Mouse (Mus musculus) neural tube, embryonic 12.5 days (tissue): ENCODE data around the gene Arhgap5. TPM values are rescaled to one million over a fixed set of nuclear protein-coding genes. Genes with fewer than 3 reads are reported as not detected.

Source experiments
- ATAC-seq: fragments of 200-750 bp; cut with Nextera tagmentation; 2 replicates; pipeline ENCODE4 v1.8.0; 2017; ENCODE audit warnings: low read depth, mild to moderate bottlenecking, moderate TSS enrichment, moderate library complexity; ENCODE audit not compliant: low FRiP score
- H3K27ac ChIP-seq: fragments of 300-500 bp; sonication (generic); 2 replicates; pipeline ENCODE4 v1.5.1; 2016
- H3K27me3 ChIP-seq: fragments of 300-500 bp; sonication (generic); replicated peaks from 2 replicates; pipeline ENCODE4 v1.6.1; 2016; ENCODE audit warnings: mild to moderate bottlenecking
- H3K36me3 ChIP-seq: fragments of 300-500 bp; sonication (generic); 2 replicates; pipeline ENCODE4 v1.6.1; 2016; ENCODE audit warnings: mild to moderate bottlenecking
- H3K4me1 ChIP-seq: fragments of 300-500 bp; sonication (generic); 2 replicates; pipeline ENCODE4 v1.6.1; 2016
- H3K4me2 ChIP-seq: fragments of 300-500 bp; sonication (generic); replicated peaks from 2 replicates; pipeline ENCODE4 v1.6.1; 2016; ENCODE audit warnings: mild to moderate bottlenecking
- H3K4me3 ChIP-seq: fragments of 300-500 bp; sonication (generic); 2 replicates; pipeline ENCODE4 v1.5.1; 2016
- H3K9ac ChIP-seq: fragments of 300-500 bp; sonication (generic); 2 replicates; pipeline ENCODE4 v1.6.1; 2016; ENCODE audit warnings: mild to moderate bottlenecking
- H3K9me3 ChIP-seq: fragments of 300-500 bp; sonication (generic); 2 replicates; pipeline ENCODE4 v1.6.1; 2016; ENCODE audit warnings: mild to moderate bottlenecking
- WGBS: fragments of 180-500 bp; shearing (Covaris S2); methylation state at CpG from one replicate; pipeline ENCODE4 v1.1.7; 2016; 5-methylcytosine and 5-hydroxymethylcytosine counted together
- polyA plus RNA-seq: library from polyadenylated mRNA; unstranded; fragments of >200 nt; fragmentation: Nextera tagmentation; extraction: Ambion mirVana; gene quantifications from 2 replicates; pipeline ENCODE4 v1.2.1, GENCODE M21; 2016

Arhgap5 gene
- polyA plus RNA-seq, 1 experiment from 2014 or later, result 45.3 TPM

GRCm38 (mm10) chr12:52493281-52493681 is 10.5 kb upstream of the Arhgap5 start:
- Histone ChIP-seq H3K9ac (no peak overlapping the region), H3K4me3 (no peak overlapping the region), H3K9me3 (no peaks in the 10 kb centered on the region), H3K4me2 (no peak overlapping the region), H3K27ac (no peak overlapping the region), H3K4me1 (peaks cover 4% of the 10 kb centered on the region), H3K27me3 (no peaks in the 10 kb centered on the region), H3K36me3 (no peaks in the 10 kb centered on the region)
- WGBS, result 79% methylated on average over 6 of the region's 6 CpGs
- ATAC-seq, result no peak

- no peak for ATAC-seq
- 85% methylated on average over 3 of the region's 3 CpGs for WGBS
- Histone ChIP-seq H3K4me2 (no peak overlapping the region), H3K4me1 (no peaks in the 10 kb centered on the region), H3K36me3 (no peaks in the 10 kb centered on the region), H3K9me3 (no peaks in the 10 kb centered on the region), H3K4me3 (no peak overlapping the region), H3K27ac (no peak overlapping the region), H3K9ac (no peak overlapping the region), H3K27me3 (no peaks in the 10 kb centered on the region)
Measured at GRCm38 (mm10) chr12:52497209-52497608, 6.6 kb upstream of the Arhgap5 start.

- no peak overlapping the region for H3K27ac ChIP-seq
- no peak overlapping the region for H3K9ac ChIP-seq
- H3K27me3 ChIP-seq, result no peaks in the 10 kb centered on the region
- no peaks in the 10 kb centered on the region for H3K9me3 ChIP-seq
- WGBS, result 87% methylated on average over 8 of the region's 8 CpGs
- no peak overlapping the region for H3K4me3 ChIP-seq
- H3K4me1 ChIP-seq, result peaks cover 8% of the 10 kb centered on the region; the same call in 1 of the 2 replicates
- no peaks in the 10 kb centered on the region for H3K36me3 ChIP-seq
- H3K4me2 ChIP-seq, result no peak overlapping the region
- ATAC-seq, result no peak
Measured at GRCm38 (mm10) chr12:52500915-52501833, 2.6 kb upstream of the Arhgap5 start.

- Histone ChIP-seq H3K9ac (no peak overlapping the region), H3K36me3 (no peaks in the 10 kb centered on the region), H3K4me3 (no peak overlapping the region), H3K4me2 (no peak overlapping the region), H3K27ac (no peak overlapping the region), H3K9me3 (no peaks in the 10 kb centered on the region), H3K4me1 (peaks cover 8% of the 10 kb centered on the region; the same call in 1 of the 2 replicates), H3K27me3 (no peaks in the 10 kb centered on the region)
- WGBS, result 62% methylated on average over 3 of the region's 3 CpGs
- no peak for ATAC-seq
Measured at GRCm38 (mm10) chr12:52502161-52502560, 1.6 kb upstream of the Arhgap5 start.

GRCm38 (mm10) chr12:52503131-52503455 is 679 bp upstream of the Arhgap5 start:
- H3K27ac ChIP-seq, result peak overlapping the region; percentile 78
- H3K4me1 ChIP-seq, result peaks cover 8% of the 10 kb centered on the region; the same call in 1 of the 2 replicates
- H3K36me3 ChIP-seq, result no peaks in the 10 kb centered on the region
- no peaks in the 10 kb centered on the region for H3K9me3 ChIP-seq
- peak overlapping the region; percentile 70 for H3K4me2 ChIP-seq
- WGBS, result under 1% methylated on average over 13 of the region's 13 CpGs
- H3K27me3 ChIP-seq, result no peaks in the 10 kb centered on the region
- peak; percentile 45 for ATAC-seq
- H3K9ac ChIP-seq, result peak overlapping the region; percentile 38
- peak overlapping the region; percentile 88 for H3K4me3 ChIP-seq

GRCm38 (mm10) chr12:52504331-52505181 is 784 bp downstream of the Arhgap5 start:
- under 1% methylated on average over 67 of the region's 78 CpGs for WGBS
- H3K9me3 ChIP-seq, result no peaks in the 10 kb centered on the region
- ATAC-seq, result peak; percentile 35

GRCm38 (mm10) chr12:52524699-52525098 is 20.9 kb downstream of the Arhgap5 start:
- Histone ChIP-seq H3K36me3 (no peaks in the 10 kb centered on the region), H3K4me1 (no peaks in the 10 kb centered on the region), H3K27me3 (no peaks in the 10 kb centered on the region), H3K27ac (no peak overlapping the region), H3K4me3 (no peak overlapping the region), H3K9ac (no peak overlapping the region), H3K9me3 (no peaks in the 10 kb centered on the region), H3K4me2 (no peak overlapping the region)
- WGBS, result 94% methylated on average over 2 of the region's 2 CpGs
- ATAC-seq, result no peak

More at GRCm38 (mm10) chr12:52504331-52505181, 784 bp downstream of the Arhgap5 start:
- Histone ChIP-seq H3K4me3 (peak overlapping the region; percentile 88), H3K27me3 (no peaks in the 10 kb centered on the region), H3K4me2 (peak overlapping the region; percentile 70), H3K36me3 (no peaks in the 10 kb centered on the region), H3K4me1 (peaks cover 8% of the 10 kb centered on the region; the same call in 1 of the 2 replicates), H3K27ac (peak overlapping the region; percentile 98), H3K9ac (peak overlapping the region; percentile 96)

GRCm38 (mm10) chr12:52525486-52525885 is 21.7 kb downstream of the Arhgap5 start:
- Histone ChIP-seq H3K4me1 (no peaks in the 10 kb centered on the region), H3K27me3 (no peaks in the 10 kb centered on the region), H3K9ac (no peak overlapping the region), H3K36me3 (no peaks in the 10 kb centered on the region), H3K9me3 (no peaks in the 10 kb centered on the region), H3K27ac (no peak overlapping the region), H3K4me3 (no peak overlapping the region), H3K4me2 (no peak overlapping the region)
- no peak for ATAC-seq
- 94% methylated on average over 1 of the region's 1 CpGs for WGBS

GRCm38 (mm10) chr12:52529740-52530139 is 26.0 kb downstream of the Arhgap5 start:
- H3K9me3 ChIP-seq, result no peaks in the 10 kb centered on the region
- no peak overlapping the region for H3K4me2 ChIP-seq
- H3K27ac ChIP-seq, result no peak overlapping the region
- no peak overlapping the region for H3K9ac ChIP-seq
- H3K4me1 ChIP-seq, result no peaks in the 10 kb centered on the region
- H3K36me3 ChIP-seq, result no peaks in the 10 kb centered on the region
- H3K27me3 ChIP-seq, result no peaks in the 10 kb centered on the region
- 96% methylated on average over 3 of the region's 3 CpGs for WGBS
- ATAC-seq, result no peak
- H3K4me3 ChIP-seq, result no peak overlapping the region

- Histone ChIP-seq H3K4me3 (no peak overlapping the region), H3K9ac (no peak overlapping the region), H3K9me3 (no peaks in the 10 kb centered on the region), H3K27ac (no peak overlapping the region), H3K36me3 (no peaks in the 10 kb centered on the region), H3K4me1 (no peaks in the 10 kb centered on the region), H3K4me2 (no peak overlapping the region), H3K27me3 (no peaks in the 10 kb centered on the region)
- no peak for ATAC-seq
- WGBS, result 90% methylated on average over 4 of the region's 4 CpGs
Measured at GRCm38 (mm10) chr12:52541294-52541693, 37.5 kb downstream of the Arhgap5 start.

- H3K4me2 ChIP-seq, result no peak overlapping the region
- WGBS, result 95% methylated on average over 3 of the region's 3 CpGs
- no peaks in the 10 kb centered on the region for H3K9me3 ChIP-seq
- no peaks in the 10 kb centered on the region for H3K4me1 ChIP-seq
- H3K27me3 ChIP-seq, result no peaks in the 10 kb centered on the region
- no peak overlapping the region for H3K27ac ChIP-seq
- no peak for ATAC-seq
- no peak overlapping the region for H3K9ac ChIP-seq
- no peak overlapping the region for H3K4me3 ChIP-seq
- H3K36me3 ChIP-seq, result no peaks in the 10 kb centered on the region
Measured at GRCm38 (mm10) chr12:52544532-52544931, 40.8 kb downstream of the Arhgap5 start.

GRCm38 (mm10) chr12:52552085-52552484 is 48.3 kb downstream of the Arhgap5 start:
- no peak overlapping the region for H3K4me2 ChIP-seq
- H3K9ac ChIP-seq, result no peak overlapping the region
- H3K27ac ChIP-seq, result no peak overlapping the region
- H3K4me3 ChIP-seq, result no peak overlapping the region
- H3K36me3 ChIP-seq, result no peaks in the 10 kb centered on the region
- no peak for ATAC-seq
- no peaks in the 10 kb centered on the region for H3K9me3 ChIP-seq
- 96% methylated on average over 2 of the region's 2 CpGs for WGBS
- H3K27me3 ChIP-seq, result no peaks in the 10 kb centered on the region
- H3K4me1 ChIP-seq, result no peaks in the 10 kb centered on the region
